Mouse (Mus musculus): ENCODE data around the gene Rasgef1b. TPM values are rescaled to one million over a fixed set of nuclear protein-coding genes. Genes with fewer than 3 reads are reported as not detected.

Rasgef1b gene
- polyA plus RNA-seq, 1 experiment from 2014 or later: 8.5 TPM

Other genes with a start within 250 kb of the Rasgef1b start
- gene Vamp9, start 177.2 kb upstream of the Rasgef1b start, polyA plus RNA-seq (2015; fragmentation: Nextera tagmentation; extraction: Ambion mirVana): 0.56 and 0.72 TPM in 2 replicates
- gene Hnrnpd, start 249.9 kb upstream of the Rasgef1b start, polyA plus RNA-seq (2015; fragmentation: Nextera tagmentation; extraction: Ambion mirVana): 245 and 246 TPM in 2 replicates
- 3.2 and 3.4 TPM in 2 replicates for gene 4930524J08Rik, start 250.0 kb upstream of the Rasgef1b start, polyA plus RNA-seq (2015; fragmentation: Nextera tagmentation; extraction: Ambion mirVana)